Mouse (Mus musculus) G1E (cell line): ENCODE measurements around the gene Galc.

Experiments
- CTCF ChIP-seq: IDR thresholded peaks from 2 replicates; pipeline ENCODE4 v1.5.1; 2012; ENCODE audit warnings: low read depth, low read length, inconsistent platforms, mixed read lengths
- GATA1 ChIP-seq: IDR thresholded peaks from 2 replicates; pipeline ENCODE4 v1.6.1; 2012; ENCODE audit warnings: borderline replicate concordance, low read length, inconsistent platforms, mixed read lengths
- GATA2 ChIP-seq: IDR thresholded peaks from 2 replicates; pipeline ENCODE4 v1.6.1; 2012; ENCODE audit warnings: low read depth, low read length, inconsistent platforms, borderline replicate concordance
- POLR2AphosphoS5 ChIP-seq: IDR thresholded peaks from 2 replicates; pipeline ENCODE4 v1.6.1; 2012; ENCODE audit warnings: low read depth, low read length, inconsistent platforms; ENCODE audit not compliant: insufficient replicate concordance
- TAL1 ChIP-seq: conservative IDR thresholded peaks from 2 replicates; pipeline ENCODE4 v1.6.1; 2012; ENCODE audit warnings: low read depth, low read length, inconsistent platforms, mixed read lengths

GRCm38 (mm10) chr12:98307179-98307915, 48.1 kb upstream of the Galc start:
- TF ChIP-seq CTCF (no peak), TAL1 (no peak), GATA1 (no peak), GATA2 (no peak), POLR2AphosphoS5 (no peak)
